8 mouse cellular contexts compared by ENCODE assay signal in genomic region chr12:52637506-52638249, GRCm38 (mm10).
DNase-seq lines count a peak whose midpoint lies in the region; ATAC-seq and TF ChIP-seq lines count a peak whose summit lies in the region.

No protein-coding gene starts in this region.

- no peak overlapping the region for H3K27ac ChIP-seq in CH12.LX (ENCODE audit: insufficient read depth, low read depth)
- H3K27ac ChIP-seq in embryonic facial prominence, embryonic 12.5 days = no peak overlapping the region
- no peak overlapping the region for H3K27ac ChIP-seq in heart, adult 2 months
- H3K27ac ChIP-seq in limb, embryonic 11.5 days (replicated peaks; ENCODE audit: low read depth, low read length) = no peak overlapping the region
- H3K27ac ChIP-seq in neural tube, embryonic 15.5 days (replicated peaks) = no peak overlapping the region

- peak in 1 of 2 experiments; percentile 78; a peak in 2 of 4 replicates for TF ChIP-seq CTCF in CH12.LX (conservative IDR thresholded peaks at IDR 0.05 in 1 of 2, IDR thresholded peaks at IDR 0.05 in 1 of 2; ENCODE audit: low read depth in 2 of 2, low read length in 2 of 2)
- TF ChIP-seq CTCF in heart, adult 2 months (IDR thresholded peaks at IDR 0.05) = peak; percentile 75

- no peak for ATAC-seq in embryonic facial prominence, embryonic 12.5 days (ENCODE audit: insufficient number of reproducible peaks, insufficient read depth, low FRiP score, low TSS enrichment)
- no peak for ATAC-seq in limb, embryonic 11.5 days (ENCODE audit: insufficient number of reproducible peaks, low FRiP score, low TSS enrichment, low read depth)
- peak; percentile 63; the same call in 1 of the 2 replicates for ATAC-seq in neural tube, embryonic 15.5 days (ENCODE audit: low FRiP score)

- in situ Hi-C loops in CH12.LX (cut with MboI; ENCODE audit: low pct_ligation_motif_present, low pct_unique_long_range_greater_than_20kb, low sequenced_read_pairs) = loop anchor here (10.0 to 25.0 kb wide), 2 partner anchors 200 to 593 kb away; no protein-coding TSS in a partner anchor

- TF ChIP-seq RAD21 in CH12.LX (IDR thresholded peaks at IDR 0.05; ENCODE audit: low read depth, low read length) = peak; percentile 78

- no peak overlapping the region for H3K9ac ChIP-seq in CH12.LX (ENCODE audit: insufficient read depth, low read depth)
- no peak overlapping the region for H3K9ac ChIP-seq in embryonic facial prominence, embryonic 12.5 days
- no peak overlapping the region for H3K9ac ChIP-seq in heart, adult 2 months (ENCODE audit: low read depth, low read length)
- no peak overlapping the region for H3K9ac ChIP-seq in limb, embryonic 11.5 days (ENCODE audit: low read length)
- H3K9ac ChIP-seq in neural tube, embryonic 15.5 days (replicated peaks) = no peak overlapping the region

- peaks cover 0 to 3% of the 10 kb centered on the region in 2 experiments; a peak in 1 of 4 replicates for H3K4me1 ChIP-seq in CH12.LX (ENCODE audit: control insufficient read depth in 1 of 2, insufficient read depth in 2 of 2)
- no peaks in the 10 kb centered on the region for H3K4me1 ChIP-seq in embryonic facial prominence, embryonic 12.5 days
- no peaks in the 10 kb centered on the region for H3K4me1 ChIP-seq in heart, adult 2 months (ENCODE audit: control insufficient read depth, insufficient read depth, low read length)
- peaks cover 6% of the 10 kb centered on the region; the same call in 1 of the 2 replicates for H3K4me1 ChIP-seq in limb, embryonic 11.5 days (ENCODE audit: control insufficient read depth, insufficient read depth, low read length)
- 0 out of 2 replicates have a peak, but pooled peaks cover 2% of the 10 kb centered on the region for H3K4me1 ChIP-seq in neural tube, embryonic 15.5 days

- H3K27me3 ChIP-seq in CH12.LX (replicated peaks) = no peaks in the 10 kb centered on the region
- H3K27me3 ChIP-seq in embryonic facial prominence, embryonic 12.5 days = no peaks in the 10 kb centered on the region
- no peaks in the 10 kb centered on the region for H3K27me3 ChIP-seq in heart, adult 2 months (ENCODE audit: control insufficient read depth, insufficient read depth, low read length)
- no peaks in the 10 kb centered on the region for H3K27me3 ChIP-seq in limb, embryonic 11.5 days (ENCODE audit: control insufficient read depth, insufficient read depth, low read length)
- no peaks in the 10 kb centered on the region for H3K27me3 ChIP-seq in neural tube, embryonic 15.5 days (replicated peaks)

- 58% methylated on average over 14 of the region's 14 CpGs for WGBS in embryonic facial prominence, embryonic 12.5 days
- 58% methylated on average over 14 of the region's 14 CpGs for WGBS in heart, adult 2 months
- 63% methylated on average over 14 of the region's 14 CpGs for whole genome bisulfite sequencing in limb, embryonic 11.5 days
- WGBS in neural tube, embryonic 15.5 days = 65% methylated on average over 14 of the region's 14 CpGs

- H3K9me3 ChIP-seq in CH12.LX (replicated peaks; ENCODE audit: low read length) = no peaks in the 10 kb centered on the region
- no peaks in the 10 kb centered on the region for H3K9me3 ChIP-seq in embryonic facial prominence, embryonic 12.5 days
- H3K9me3 ChIP-seq in limb, embryonic 11.5 days (ENCODE audit: control insufficient read depth, low read length) = no peaks in the 10 kb centered on the region
- H3K9me3 ChIP-seq in neural tube, embryonic 15.5 days (replicated peaks) = no peaks in the 10 kb centered on the region

- H3K79me2 ChIP-seq in CH12.LX (replicated peaks; ENCODE audit: control insufficient read depth, extremely low read depth, insufficient read depth, poor library complexity, severe bottlenecking) = no peaks in the 10 kb centered on the region
- no peaks in the 10 kb centered on the region for H3K79me2 ChIP-seq in heart, adult 2 months (replicated peaks; ENCODE audit: control insufficient read depth, insufficient read depth, low read length)

- no peak for TF ChIP-seq EP300 in CH12.LX (IDR thresholded peaks at IDR 0.05; ENCODE audit: low read length)
- TF ChIP-seq EP300 in heart, adult 2 months (IDR thresholded peaks at IDR 0.05; ENCODE audit: insufficient read depth, low read depth, low read length) = no peak

- intact Hi-C loops in heart, adult 2 months (cut with DNase I) = loop anchor here (1.0 to 2.0 kb wide), 5 partner anchors 136 to 627 kb away; no protein-coding TSS in a partner anchor

- dilution Hi-C loops in CH12.LX (cut with MboI; ENCODE audit: extremely low pct_ligation_motif_present, extremely low pct_unique_long_range_greater_than_20kb, low sequenced_read_pairs) = no loop called here

- no peaks in the 10 kb centered on the region for H3K36me3 ChIP-seq in CH12.LX (replicated peaks in 1 of 2; ENCODE audit: control insufficient read depth in 1 of 2, insufficient read depth in 1 of 2, low read length in 1 of 2)
- H3K36me3 ChIP-seq in embryonic facial prominence, embryonic 12.5 days = no peaks in the 10 kb centered on the region
- no peaks in the 10 kb centered on the region for H3K36me3 ChIP-seq in heart, adult 2 months (ENCODE audit: control insufficient read depth, insufficient read depth, low read length)
- no peaks in the 10 kb centered on the region for H3K36me3 ChIP-seq in limb, embryonic 11.5 days (ENCODE audit: control insufficient read depth, insufficient read depth, low read length)
- no peaks in the 10 kb centered on the region for H3K36me3 ChIP-seq in neural tube, embryonic 15.5 days

- H3K4me2 ChIP-seq in CH12.LX (ENCODE audit: insufficient read depth, low read depth, poor library complexity, severe bottlenecking) = peak overlapping the region; percentile 35; the same call in 1 of the 2 replicates
- peak overlapping the region; percentile 17; the same call in 1 of the 2 replicates for H3K4me2 ChIP-seq in embryonic facial prominence, embryonic 12.5 days (replicated peaks)
- no peak overlapping the region for H3K4me2 ChIP-seq in limb, embryonic 11.5 days (ENCODE audit: low read depth, severe bottlenecking)
- no peak overlapping the region for H3K4me2 ChIP-seq in neural tube, embryonic 15.5 days

- DNase-seq in CH12.LX (ENCODE audit: extremely low read depth) = peak; percentile 58
- peak; percentile 58 for DNase-seq in adrenal gland, postnatal 10 days
- DNase-seq in heart, adult 2 months = peak; percentile 29 to 42
- peak; percentile 64 for DNase-seq in kidney, adult 9 months
- DNase-seq in limb, embryonic 11.5 days (ENCODE audit: low spot score) = peak; percentile 53
- peak; percentile 52 for DNase-seq in thymus, postnatal 25 days

- no peak overlapping the region for H3K4me3 ChIP-seq in CH12.LX (replicated peaks in 1 of 3; ENCODE audit: low read depth in 2 of 3, low read length in 2 of 3, poor library complexity in 1 of 3)
- no peak overlapping the region for H3K4me3 ChIP-seq in embryonic facial prominence, embryonic 12.5 days
- H3K4me3 ChIP-seq in heart, adult 2 months = no peak overlapping the region
- no peak overlapping the region for H3K4me3 ChIP-seq in limb, embryonic 11.5 days (ENCODE audit: low read depth, low read length)
- H3K4me3 ChIP-seq in neural tube, embryonic 15.5 days (replicated peaks) = no peak overlapping the region

- no peak for TF ChIP-seq POLR2A in CH12.LX (IDR thresholded peaks at IDR 0.05; ENCODE audit: low read depth, low read length)
- no peak for TF ChIP-seq POLR2A in heart, adult 2 months (IDR thresholded peaks at IDR 0.05; ENCODE audit: insufficient read depth, low read depth, low read length)

TF ChIP-seq in CH12.LX, 34 proteins besides CTCF, POLR2A, EP300 and RAD21 (continues in another document):
- TF ChIP-seq ZNF384 (IDR thresholded peaks at IDR 0.05; ENCODE audit: low read depth, low read length) (peak; percentile 100), SIN3A (IDR thresholded peaks at IDR 0.05; ENCODE audit: low read length) (0 out of 2 replicates have a peak, but pooled peaks have one; percentile 23), E2F4 (IDR thresholded peaks at IDR 0.05; ENCODE audit: insufficient replicate concordance, low read depth, low read length) (no peak), TBP (conservative IDR thresholded peaks at IDR 0.05; ENCODE audit: low read depth, low read length) (no peak), ZMIZ1 (IDR thresholded peaks at IDR 0.05; ENCODE audit: low read depth, low read length) (no peak), POLR2AphosphoS2 (IDR thresholded peaks at IDR 0.05; ENCODE audit: low read depth, low read length) (no peak), TCF12 (IDR thresholded peaks at IDR 0.05; ENCODE audit: low read depth, low read length) (no peak), GABPA (IDR thresholded peaks at IDR 0.05; ENCODE audit: insufficient replicate concordance, low read depth, low read length) (no peak), MAZ (IDR thresholded peaks at IDR 0.05; ENCODE audit: low read depth, low read length) (no peak), CHD2 (IDR thresholded peaks at IDR 0.05; ENCODE audit: low read length) (no peak), MEF2A (IDR thresholded peaks at IDR 0.05; ENCODE audit: borderline replicate concordance, low read depth, low read length) (no peak), KAT2A (IDR thresholded peaks at IDR 0.05; ENCODE audit: insufficient replicate concordance, low read length) (no peak), USF1 (IDR thresholded peaks at IDR 0.05; ENCODE audit: low read depth, low read length) (no peak), USF2 (conservative IDR thresholded peaks at IDR 0.05; ENCODE audit: low read depth, low read length) (no peak), BHLHE40 (IDR thresholded peaks at IDR 0.05; ENCODE audit: low read depth, low read length) (no peak), IRF4 (IDR thresholded peaks at IDR 0.05; ENCODE audit: low read depth, low read length) (peak; percentile 39; the same call in 1 of the 2 replicates), HCFC1 (IDR thresholded peaks at IDR 0.05; ENCODE audit: low read depth, low read length) (peak; percentile 44), JUN (IDR thresholded peaks at IDR 0.05; ENCODE audit: insufficient read depth, low read depth, low read length) (no peak), NRF1 (IDR thresholded peaks at IDR 0.05; ENCODE audit: low read depth, low read length) (no peak), ETS1 (conservative IDR thresholded peaks at IDR 0.05; ENCODE audit: low read depth, low read length) (no peak), ELF1 (IDR thresholded peaks at IDR 0.05; ENCODE audit: low read depth, low read length) (no peak), ZC3H11A (IDR thresholded peaks at IDR 0.05; ENCODE audit: low read depth, low read length) (peak; percentile 53), ZKSCAN1 (IDR thresholded peaks at IDR 0.05; ENCODE audit: borderline replicate concordance, low read depth, low read length) (no peak; the same call in 1 of the 2 replicates), MAFK (IDR thresholded peaks at IDR 0.05; ENCODE audit: insufficient replicate concordance, low read length) (no peak), SMC3 (IDR thresholded peaks at IDR 0.05; ENCODE audit: low read depth, low read length) (peak; percentile 76), NELFE (IDR thresholded peaks at IDR 0.05; ENCODE audit: low read depth, low read length) (no peak), MYC (IDR thresholded peaks at IDR 0.05; ENCODE audit: low read depth, low read length) (no peak), MXI1 (IDR thresholded peaks at IDR 0.05; ENCODE audit: low read depth, low read length) (no peak)

Comparison
In these comparisons a context has a peak if more than half of its experiments do, and no peak if none do; other contexts are left out.
1. H3K4me2 ChIP-seq: peak in CH12.LX (single experiment) and embryonic facial prominence, embryonic 12.5 days (single experiment); none in limb, embryonic 11.5 days (single experiment) and neural tube, embryonic 15.5 days (single experiment).
2. Peak in every context shown above with its lines, with median percentiles within 50 percentile points of each other: DNase-seq.